Mouse (Mus musculus): ENCODE measurements at regions not wholly inside any gene's neighbourhood (a gene's known extent, or its start where the extent isn't known, plus 50 kb on each side); places are given as distances from the start of the nearest gene placed in this dataset.

- no peak for ATAC-seq
- Histone ChIP-seq H3K9me3 (replicated peaks; ENCODE audit: control insufficient read depth, low read length, poor library complexity, severe bottlenecking) (no peaks in the 10 kb centered on the region), H3K4me1 (ENCODE audit: control insufficient read depth, insufficient read depth, low read length) (no peaks in the 10 kb centered on the region), H3K4me2 (ENCODE audit: low read length) (no peak overlapping the region), H3K27me3 (ENCODE audit: control insufficient read depth, insufficient read depth, low read depth, low read length) (no peaks in the 10 kb centered on the region), H3K9ac (ENCODE audit: low read depth, low read length) (no peak overlapping the region), H3K4me3 (ENCODE audit: low read depth, low read length) (no peak overlapping the region), H3K27ac (ENCODE audit: low read length) (no peak overlapping the region), H3K36me3 (ENCODE audit: control insufficient read depth, insufficient read depth, low read length) (no peaks in the 10 kb centered on the region)
- 50% methylated on average over 3 of the region's 3 CpGs for WGBS
Measured at GRCm38 (mm10) chrX:164878336-164878735, 101.8 kb downstream of the Mospd2 start.

GRCm38 (mm10) chrX:164840393-164840792 is 139.8 kb downstream of the Mospd2 start:
- 87% methylated on average over 6 of the region's 6 CpGs for WGBS
- Histone ChIP-seq H3K36me3 (ENCODE audit: control insufficient read depth, insufficient read depth, low read length) (no peaks in the 10 kb centered on the region), H3K4me2 (ENCODE audit: low read length) (no peak overlapping the region), H3K9ac (ENCODE audit: low read depth, low read length) (no peak overlapping the region), H3K9me3 (replicated peaks; ENCODE audit: control insufficient read depth, low read length, poor library complexity, severe bottlenecking) (no peaks in the 10 kb centered on the region), H3K4me3 (ENCODE audit: low read depth, low read length) (no peak overlapping the region), H3K27ac (ENCODE audit: low read length) (no peak overlapping the region), H3K4me1 (ENCODE audit: control insufficient read depth, insufficient read depth, low read length) (no peaks in the 10 kb centered on the region), H3K27me3 (ENCODE audit: control insufficient read depth, insufficient read depth, low read depth, low read length) (no peaks in the 10 kb centered on the region)
- ATAC-seq = no peak

GRCm38 (mm10) chrX:164820906-164821305 is 159.3 kb downstream of the Mospd2 start:
- no peak for ATAC-seq
- H3K27ac ChIP-seq (ENCODE audit: low read length) = no peak overlapping the region
- no peak overlapping the region for H3K9ac ChIP-seq (ENCODE audit: low read depth, low read length)
- no peaks in the 10 kb centered on the region for H3K9me3 ChIP-seq (replicated peaks; ENCODE audit: control insufficient read depth, low read length, poor library complexity, severe bottlenecking)
- H3K4me3 ChIP-seq (ENCODE audit: low read depth, low read length) = no peak overlapping the region
- no peak overlapping the region for H3K4me2 ChIP-seq (ENCODE audit: low read length)
- H3K36me3 ChIP-seq (ENCODE audit: control insufficient read depth, insufficient read depth, low read length) = no peaks in the 10 kb centered on the region
- H3K4me1 ChIP-seq (ENCODE audit: control insufficient read depth, insufficient read depth, low read length) = no peaks in the 10 kb centered on the region
- H3K27me3 ChIP-seq (ENCODE audit: control insufficient read depth, insufficient read depth, low read depth, low read length) = no peaks in the 10 kb centered on the region

- Histone ChIP-seq H3K27ac (ENCODE audit: low read length) (no peak overlapping the region), H3K9ac (ENCODE audit: low read depth, low read length) (no peak overlapping the region), H3K9me3 (replicated peaks; ENCODE audit: control insufficient read depth, low read length, poor library complexity, severe bottlenecking) (no peaks in the 10 kb centered on the region), H3K36me3 (ENCODE audit: control insufficient read depth, insufficient read depth, low read length) (no peaks in the 10 kb centered on the region), H3K27me3 (ENCODE audit: control insufficient read depth, insufficient read depth, low read depth, low read length) (no peaks in the 10 kb centered on the region), H3K4me1 (ENCODE audit: control insufficient read depth, insufficient read depth, low read length) (no peaks in the 10 kb centered on the region), H3K4me2 (ENCODE audit: low read length) (no peak overlapping the region), H3K4me3 (ENCODE audit: low read depth, low read length) (no peak overlapping the region)
- WGBS = 69% methylated on average over 3 of the region's 3 CpGs
- no peak for ATAC-seq
Measured at GRCm38 (mm10) chrX:164787293-164787692, 192.9 kb downstream of the Mospd2 start.

GRCm38 (mm10) chrX:164764919-164765318 is 215.3 kb downstream of the Mospd2 start:
- Histone ChIP-seq H3K4me3 (ENCODE audit: low read depth, low read length) (no peak overlapping the region), H3K4me2 (ENCODE audit: low read length) (no peak overlapping the region), H3K27ac (ENCODE audit: low read length) (no peak overlapping the region), H3K4me1 (ENCODE audit: control insufficient read depth, insufficient read depth, low read length) (no peaks in the 10 kb centered on the region), H3K9ac (ENCODE audit: low read depth, low read length) (no peak overlapping the region), H3K36me3 (ENCODE audit: control insufficient read depth, insufficient read depth, low read length) (no peaks in the 10 kb centered on the region), H3K9me3 (replicated peaks; ENCODE audit: control insufficient read depth, low read length, poor library complexity, severe bottlenecking) (no peaks in the 10 kb centered on the region), H3K27me3 (ENCODE audit: control insufficient read depth, insufficient read depth, low read depth, low read length) (no peaks in the 10 kb centered on the region)
- 75% methylated on average over 4 of the region's 4 CpGs for WGBS
- ATAC-seq = no peak

GRCm38 (mm10) chrX:164763764-164764445 is 216.3 kb downstream of the Mospd2 start:
- Histone ChIP-seq H3K36me3 (ENCODE audit: control insufficient read depth, insufficient read depth, low read length) (no peaks in the 10 kb centered on the region), H3K4me3 (ENCODE audit: low read depth, low read length) (no peak overlapping the region), H3K9ac (ENCODE audit: low read depth, low read length) (no peak overlapping the region), H3K4me1 (ENCODE audit: control insufficient read depth, insufficient read depth, low read length) (no peaks in the 10 kb centered on the region), H3K27me3 (ENCODE audit: control insufficient read depth, insufficient read depth, low read depth, low read length) (no peaks in the 10 kb centered on the region), H3K9me3 (replicated peaks; ENCODE audit: control insufficient read depth, low read length, poor library complexity, severe bottlenecking) (no peaks in the 10 kb centered on the region), H3K27ac (ENCODE audit: low read length) (no peak overlapping the region), H3K4me2 (ENCODE audit: low read length) (no peak overlapping the region)
- WGBS = 46% methylated on average over 2 of the region's 2 CpGs
- ATAC-seq = peak; percentile 91

GRCm38 (mm10) chrX:164745552-164746217 is 234.5 kb downstream of the Mospd2 start:
- ATAC-seq = no peak
- no peaks in the 10 kb centered on the region; the same call in 1 of the 2 replicates for H3K27me3 ChIP-seq (ENCODE audit: control insufficient read depth, insufficient read depth, low read depth, low read length)
- no peak overlapping the region for H3K4me3 ChIP-seq (ENCODE audit: low read depth, low read length)
- WGBS = 58% methylated on average over 1 of the region's 1 CpGs
- H3K36me3 ChIP-seq (ENCODE audit: control insufficient read depth, insufficient read depth, low read length) = no peaks in the 10 kb centered on the region
- no peak overlapping the region for H3K27ac ChIP-seq (ENCODE audit: low read length)
- no peaks in the 10 kb centered on the region for H3K9me3 ChIP-seq (replicated peaks; ENCODE audit: control insufficient read depth, low read length, poor library complexity, severe bottlenecking)
- H3K9ac ChIP-seq (ENCODE audit: low read depth, low read length) = no peak overlapping the region
- no peak overlapping the region for H3K4me2 ChIP-seq (ENCODE audit: low read length)
- no peaks in the 10 kb centered on the region for H3K4me1 ChIP-seq (ENCODE audit: control insufficient read depth, insufficient read depth, low read length)

Measured in midbrain, embryonic 16.5 days (tissue).